Mouse (Mus musculus): ENCODE measurements at regions not wholly inside any gene's neighbourhood (a gene's known extent, or its start where the extent isn't known, plus 50 kb on each side); places are given as distances from the start of the nearest gene placed in this dataset.

GRCm38 (mm10) chr12:106171301-106171700, 161.3 kb downstream of the Vrk1 start:
- no peak overlapping the region for H3K4me3 ChIP-seq (ENCODE audit: control insufficient read depth in 1 of 2, insufficient read depth in 1 of 2, low read depth in 2 of 2, low read length in 2 of 2)
- no peak overlapping the region for H3K27ac ChIP-seq (ENCODE audit: control insufficient read depth, low read depth, low read length)
- H3K9me3 ChIP-seq (replicated peaks; ENCODE audit: insufficient read depth, low read length): no peaks in the 10 kb centered on the region
- H3K36me3 ChIP-seq (ENCODE audit: control insufficient read depth in 1 of 2, insufficient read depth in 2 of 2, low read length in 2 of 2): no peaks in the 10 kb centered on the region
- H3K9ac ChIP-seq (ENCODE audit: control insufficient read depth, low read depth, low read length, poor library complexity, severe bottlenecking): no peak overlapping the region
- no peaks in the 10 kb centered on the region for H3K79me2 ChIP-seq (ENCODE audit: control insufficient read depth, insufficient read depth, low read length, poor library complexity)
- no peaks in the 10 kb centered on the region for H3K27me3 ChIP-seq (ENCODE audit: control insufficient read depth in 1 of 2, insufficient read depth in 2 of 2, low read length in 2 of 2)
- DNase-seq (ENCODE audit: low read depth, low spot score): no peak
- TF ChIP-seq ZMIZ1 (IDR thresholded peaks at IDR 0.05; ENCODE audit: low read depth, low read length) (no peak), MAZ (IDR thresholded peaks at IDR 0.05; ENCODE audit: low read depth, low read length) (no peak), TBP (IDR thresholded peaks at IDR 0.05; ENCODE audit: low read depth, low read length) (no peak), BHLHE40 (IDR thresholded peaks at IDR 0.05; ENCODE audit: borderline replicate concordance, low read depth, low read length) (no peak), CHD1 (IDR thresholded peaks at IDR 0.05; ENCODE audit: low read depth, low read length) (no peak), E2F4 (IDR thresholded peaks at IDR 0.05; ENCODE audit: borderline replicate concordance, low read depth, low read length) (no peak), USF2 (IDR thresholded peaks at IDR 0.05; ENCODE audit: borderline replicate concordance in 1 of 2, insufficient read depth in 1 of 2, low read depth in 1 of 2, low read length in 2 of 2) (no peak), RAD21 (IDR thresholded peaks at IDR 0.05; ENCODE audit: low read depth, low read length) (no peak), CHD2 (IDR thresholded peaks at IDR 0.05; ENCODE audit: low read length) (no peak), POLR2A (IDR thresholded peaks at IDR 0.05; ENCODE audit: control insufficient read depth in 1 of 2, insufficient read depth in 1 of 2, low read depth in 1 of 2, low read length in 2 of 2, poor library complexity in 1 of 2) (no peak), ZNF384 (IDR thresholded peaks at IDR 0.05; ENCODE audit: low read depth, low read length) (no peak)
- H3K4me1 ChIP-seq (ENCODE audit: control insufficient read depth in 1 of 2, insufficient read depth in 2 of 2, low read length in 2 of 2): no peaks in the 10 kb centered on the region

DNA sequence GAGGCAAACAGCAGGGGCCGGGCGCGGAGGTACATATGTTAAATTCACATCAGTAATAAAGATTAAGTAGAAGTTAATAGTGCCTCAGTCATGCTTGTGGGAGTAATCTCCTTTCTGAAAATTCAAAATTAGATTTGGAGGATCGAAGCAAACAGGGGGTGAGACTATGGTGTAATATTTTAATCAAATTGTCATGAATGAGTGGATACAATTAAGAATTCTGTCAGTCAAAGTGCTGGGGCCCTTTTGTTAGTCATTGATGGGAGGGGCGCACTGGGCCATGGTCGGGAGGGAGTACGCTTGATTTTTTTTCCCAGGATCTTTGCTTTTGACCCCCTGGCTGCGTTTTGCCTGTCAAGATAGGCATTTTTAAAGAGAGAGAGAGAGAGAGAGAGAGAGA, 163.2 kb downstream of the Vrk1 start:
- Histone ChIP-seq H3K79me2 (ENCODE audit: control insufficient read depth, insufficient read depth, low read length, poor library complexity) (no peaks in the 10 kb centered on the region), H3K9ac (ENCODE audit: control insufficient read depth, low read depth, low read length, poor library complexity, severe bottlenecking) (no peak overlapping the region), H3K27me3 (ENCODE audit: control insufficient read depth in 1 of 2, insufficient read depth in 2 of 2, low read length in 2 of 2) (no peaks in the 10 kb centered on the region), H3K9me3 (replicated peaks; ENCODE audit: insufficient read depth, low read length) (no peaks in the 10 kb centered on the region), H3K36me3 (ENCODE audit: control insufficient read depth in 1 of 2, insufficient read depth in 2 of 2, low read length in 2 of 2) (no peaks in the 10 kb centered on the region), H3K27ac (ENCODE audit: control insufficient read depth, low read depth, low read length) (no peak overlapping the region), H3K4me3 (ENCODE audit: control insufficient read depth in 1 of 2, insufficient read depth in 1 of 2, low read depth in 2 of 2, low read length in 2 of 2) (no peak overlapping the region), H3K4me1 (ENCODE audit: control insufficient read depth in 1 of 2, insufficient read depth in 2 of 2, low read length in 2 of 2) (no peaks in the 10 kb centered on the region)
- TF ChIP-seq MAX (IDR thresholded peaks at IDR 0.05; ENCODE audit: low read length) (no peak), CTCF (IDR thresholded peaks at IDR 0.05 in 2 of 3, conservative IDR thresholded peaks at IDR 0.05 in 1 of 3; ENCODE audit: control insufficient read depth in 1 of 3, insufficient read depth in 1 of 3, low read depth in 2 of 3, low read length in 3 of 3, poor library complexity in 1 of 3, severe bottlenecking in 1 of 3) (no peak), MXI1 (IDR thresholded peaks at IDR 0.05; ENCODE audit: low read depth, low read length) (no peak), ELF1 (IDR thresholded peaks at IDR 0.05; ENCODE audit: low read depth, low read length) (no peak)
- no peak for DNase-seq (ENCODE audit: low read depth, low spot score)
